Mouse (Mus musculus): ENCODE results near the gene Eif2b2.

DNA sequence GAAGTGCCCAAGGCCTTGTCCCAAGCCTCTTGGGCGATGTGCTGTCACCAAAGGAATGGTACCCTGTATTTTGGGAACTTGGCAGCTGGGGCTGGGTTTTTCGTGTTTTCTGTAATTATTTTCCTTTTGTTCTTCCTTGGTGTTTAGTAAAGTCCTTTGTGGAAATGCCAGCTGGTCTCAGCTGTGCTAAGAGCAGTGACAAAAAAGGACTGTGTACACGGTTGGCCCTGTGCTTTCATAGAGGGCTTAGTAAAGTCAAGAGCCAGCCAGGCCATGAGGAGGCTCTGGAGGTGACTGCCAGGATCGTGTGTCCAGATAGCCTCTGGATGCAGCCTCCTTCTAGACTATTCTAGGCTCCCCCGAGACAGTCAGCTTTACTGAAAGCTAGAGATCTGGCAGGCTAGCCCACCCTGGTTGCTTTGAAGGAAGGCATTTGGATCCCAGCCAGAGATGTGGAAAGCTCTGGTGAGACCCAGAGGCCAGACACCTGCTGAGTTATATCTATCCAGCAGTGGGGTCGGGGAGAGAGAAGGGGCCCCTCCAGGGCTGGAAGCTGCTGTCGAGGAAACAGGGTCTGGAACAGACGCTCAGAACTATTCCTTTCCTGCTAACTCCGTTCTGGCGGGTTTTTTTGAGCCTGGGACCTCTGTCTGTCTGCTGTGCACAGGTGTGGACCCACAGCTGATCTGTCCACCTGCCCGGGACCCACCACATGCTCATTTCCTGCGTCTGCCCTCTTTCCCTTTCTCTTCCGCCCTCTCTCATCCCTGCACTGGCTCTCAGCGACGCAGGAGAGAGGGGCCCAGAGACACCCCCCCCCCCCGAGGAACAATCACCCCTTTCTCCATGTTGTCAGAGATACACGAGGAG lies 37.6 kb upstream of the Eif2b2 start:
- TF ChIP-seq POLR2AphosphoS2 (IDR thresholded peaks at IDR 0.05; ENCODE audit: insufficient read length, low read depth) = no peak
- no peak for TF ChIP-seq POLR2A (IDR thresholded peaks at IDR 0.05; ENCODE audit: insufficient read length, low read depth)
- TF ChIP-seq USF1 (IDR thresholded peaks at IDR 0.05; ENCODE audit: low read depth) = no peak
- TF ChIP-seq E2F4 (IDR thresholded peaks at IDR 0.05; ENCODE audit: insufficient read depth) = no peak
- no peak for TF ChIP-seq MAX (IDR thresholded peaks at IDR 0.05; ENCODE audit: low read depth)

All from myocyte (in vitro differentiated cells).